Mouse (Mus musculus): ENCODE data around the gene Qrich2.
A peak's percentile ranks its signal among the peaks of the same experiment; 100 is the strongest.
"Not testable (repeated sequence)": the region's sequence is repeated elsewhere in the genome, so short reads cannot be mapped to it uniquely, and the experiment has no call there.

Qrich2 gene

GRCm38 (mm10) chr11:116430723-116431427 is 35.2 kb downstream of the Qrich2 start:
- DNase-seq (ENCODE audit: low spot score in 2 of 2): no peak

GRCm38 (mm10) chr11:116429862-116430613 is 36.0 kb downstream of the Qrich2 start:
- DNase-seq (ENCODE audit: low spot score in 2 of 2): no peak

- DNase-seq (ENCODE audit: low spot score in 2 of 2): no peak
These were observed 36.9 kb downstream of the Qrich2 start for GRCm38 (mm10) chr11:116428872-116429859.

- DNase-seq (ENCODE audit: low spot score in 2 of 2): no peak
These were observed 39.0 kb downstream of the Qrich2 start for GRCm38 (mm10) chr11:116426852-116427575.

- DNase-seq (ENCODE audit: low spot score in 2 of 2): not testable (repeated sequence)
These were observed 39.7 kb downstream of the Qrich2 start for GRCm38 (mm10) chr11:116426328-116426727.

GRCm38 (mm10) chr11:116424621-116425407 is 41.2 kb downstream of the Qrich2 start:
- DNase-seq (ENCODE audit: low spot score in 2 of 2): no peak

GRCm38 (mm10) chr11:116423782-116424620 is 42.0 kb downstream of the Qrich2 start:
- DNase-seq (ENCODE audit: low spot score in 2 of 2): peak; percentile 90 to 92

GRCm38 (mm10) chr11:116423214-116423613 is 42.8 kb downstream of the Qrich2 start:
- no peak for DNase-seq (ENCODE audit: low spot score in 2 of 2)

GRCm38 (mm10) chr11:116422562-116422961 is 43.5 kb downstream of the Qrich2 start:
- no peak for DNase-seq (ENCODE audit: low spot score in 2 of 2)

- DNase-seq (ENCODE audit: low spot score in 2 of 2): no peak
These were observed 44.9 kb downstream of the Qrich2 start for GRCm38 (mm10) chr11:116421102-116421501.

- DNase-seq (ENCODE audit: low spot score in 2 of 2): peak in 1 of 2 experiments; percentile 49
These were observed 47.1 kb downstream of the Qrich2 start for GRCm38 (mm10) chr11:116418841-116419462.

GRCm38 (mm10) chr11:116418194-116418840 is 47.7 kb downstream of the Qrich2 start:
- DNase-seq (ENCODE audit: low spot score in 2 of 2): peak; percentile 86 to 87

GRCm38 (mm10) chr11:116417054-116417453 is 49.0 kb downstream of the Qrich2 start:
- no peak for DNase-seq (ENCODE audit: low spot score in 2 of 2)

- DNase-seq (ENCODE audit: low spot score in 2 of 2): no peak
These were observed 49.7 kb downstream of the Qrich2 start for GRCm38 (mm10) chr11:116416196-116416943.

- DNase-seq (ENCODE audit: low spot score in 2 of 2): no peak
These were observed 52.4 kb downstream of the Qrich2 start for GRCm38 (mm10) chr11:116413631-116414022.

GRCm38 (mm10) chr11:116412904-116413630 is 53.0 kb downstream of the Qrich2 start, which contains the start of gene Rnf157:
Gene Rnf157 (minus strand): TSS chr11:116413032.
- DNase-seq (ENCODE audit: low spot score in 2 of 2): peak; percentile 76 to 80

All from spleen, postnatal 36 days (tissue).